Mouse (Mus musculus) kidney, adult 8-10 months (tissue): ENCODE measurements at regions not wholly inside any gene's neighbourhood (a gene's known extent, or its start where the extent isn't known, plus 50 kb on each side); places are given as distances from the start of the nearest gene placed in this dataset.

Source experiments
- DNase-seq, 2 experiments: peaks; one replicate each; pipeline ENCODE4 v3.0.0; 2022

DNA sequence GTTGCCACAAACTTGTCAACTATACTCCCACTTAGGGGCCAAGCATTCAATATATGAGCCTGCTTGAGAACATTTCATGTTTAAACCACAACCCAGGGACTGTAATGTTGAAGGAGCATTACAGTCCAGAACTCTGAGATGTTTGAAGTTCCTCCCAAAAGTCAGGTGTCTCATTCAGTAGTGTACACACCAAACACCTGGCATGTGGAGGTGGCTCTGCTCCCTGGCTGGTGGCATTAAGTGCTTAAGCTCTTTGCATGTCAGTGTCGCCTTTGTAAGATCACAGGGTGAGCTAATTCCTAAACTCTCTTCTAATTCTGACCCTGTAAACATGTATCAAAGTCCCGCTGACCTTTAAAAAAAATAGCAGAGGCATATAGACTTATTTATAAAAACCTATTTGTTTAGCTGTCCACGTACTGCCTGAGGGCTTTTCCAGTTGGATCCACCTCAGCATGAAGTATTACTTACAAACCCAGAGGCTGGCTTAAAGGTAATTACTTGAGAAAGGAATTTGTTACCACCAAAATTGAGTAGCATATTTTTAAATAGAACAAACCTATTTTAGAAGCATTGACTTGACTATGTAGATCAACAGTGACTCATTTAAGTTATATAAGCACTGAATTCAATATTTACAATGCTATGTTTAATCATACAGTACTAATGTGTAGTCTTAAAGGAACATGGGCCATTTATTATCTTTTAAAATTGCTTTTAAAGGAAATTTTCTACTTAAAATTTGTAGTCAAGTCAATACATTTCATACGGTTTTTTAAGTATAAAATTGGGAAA lies 276.3 kb upstream of the Fermt1 start:
- no peak for DNase-seq

DNA sequence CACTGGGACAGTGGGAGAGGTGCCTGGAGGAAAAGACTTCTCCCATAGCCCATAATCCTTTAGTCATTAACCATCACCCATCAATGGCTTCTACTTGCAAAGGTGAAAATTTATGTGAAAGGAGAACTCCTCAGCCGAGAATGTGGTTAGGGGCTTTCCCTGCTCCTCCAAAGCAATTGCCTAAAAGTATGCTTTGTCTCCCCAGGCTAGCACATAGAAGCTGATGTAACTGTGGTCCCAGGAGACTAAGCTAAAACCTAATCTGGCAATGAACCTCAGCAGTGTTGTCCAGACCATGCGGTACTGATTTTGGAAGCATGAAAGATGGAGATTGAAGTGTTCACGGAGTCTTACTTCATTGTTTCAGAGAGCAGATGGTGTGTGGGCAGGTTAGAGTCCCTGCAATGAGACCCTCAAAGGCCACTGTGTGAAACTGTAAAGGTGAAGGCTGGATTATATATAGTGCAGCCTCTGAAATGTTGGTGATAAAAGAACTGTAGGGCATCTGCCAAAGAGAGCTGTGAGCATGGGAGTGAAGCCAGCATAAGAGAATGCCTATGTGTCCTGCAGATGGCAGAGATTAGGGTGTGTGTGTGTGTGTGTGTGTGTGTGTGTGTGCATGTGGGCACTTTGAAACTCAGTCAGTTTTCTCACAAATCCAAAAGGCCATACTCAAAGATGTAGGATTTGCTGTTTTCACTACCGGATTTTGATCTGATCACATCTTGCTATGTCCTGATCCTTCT lies 289.6 kb upstream of the Fermt1 start:
- DNase-seq = no peak

GRCm38 (mm10) chr2:133252131-133252530 lies 299.8 kb upstream of the Bmp2 start:
- no peak for DNase-seq

GRCm38 (mm10) chr2:133274424-133274823 lies 277.5 kb upstream of the Bmp2 start:
- DNase-seq = no peak

GRCm38 (mm10) chr2:133278546-133278945 lies 273.4 kb upstream of the Bmp2 start:
- DNase-seq = no peak

DNA sequence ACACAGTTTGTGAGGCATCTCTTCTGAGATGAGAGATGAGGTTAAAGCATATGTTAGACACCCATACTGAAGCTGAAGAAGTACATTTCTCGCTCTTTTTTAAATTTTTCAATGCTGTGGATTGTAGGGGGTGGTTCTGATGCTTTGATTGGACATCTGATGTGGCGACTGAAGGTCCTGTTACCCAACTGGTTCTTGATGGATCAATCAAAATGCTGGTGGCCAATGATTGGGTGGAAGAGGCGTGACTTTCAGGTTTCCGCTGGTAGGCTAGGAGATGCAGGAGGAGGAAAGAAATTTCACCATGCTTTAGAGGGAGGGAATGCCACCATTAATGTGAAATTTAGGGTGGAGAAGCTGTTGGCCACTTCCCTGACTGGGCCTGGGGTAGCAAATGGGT lies 272.7 kb upstream of the Bmp2 start:
- no peak for DNase-seq

- DNase-seq = no peak
Measured at GRCm38 (mm10) chr2:133282692-133283091, 269.3 kb upstream of the Bmp2 start.

GRCm38 (mm10) chr2:133283709-133284108 lies 268.2 kb upstream of the Bmp2 start:
- DNase-seq = no peak

DNA sequence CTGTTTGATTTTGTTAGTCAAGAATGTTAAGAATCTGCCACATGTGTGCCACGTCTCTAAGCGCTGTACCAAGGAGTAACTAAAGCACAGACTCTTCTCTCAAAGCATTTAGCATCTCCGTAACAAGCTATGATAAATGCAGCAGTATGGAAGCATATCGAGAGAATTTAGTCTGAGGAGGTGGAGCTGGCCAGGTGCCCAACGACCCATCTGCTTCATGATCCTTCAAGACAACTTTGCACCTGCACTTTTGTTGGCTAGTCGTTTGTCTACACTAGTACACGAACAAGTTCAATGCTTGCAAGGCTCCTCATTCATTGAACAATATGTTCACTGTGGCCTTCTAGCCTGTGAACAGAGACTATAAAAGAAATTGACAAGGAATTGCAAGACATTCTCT lies 257.8 kb upstream of the Bmp2 start:
- DNase-seq = no peak

- DNase-seq = no peak
Measured at GRCm38 (mm10) chr2:133305936-133306335, 246.0 kb upstream of the Bmp2 start.

DNA sequence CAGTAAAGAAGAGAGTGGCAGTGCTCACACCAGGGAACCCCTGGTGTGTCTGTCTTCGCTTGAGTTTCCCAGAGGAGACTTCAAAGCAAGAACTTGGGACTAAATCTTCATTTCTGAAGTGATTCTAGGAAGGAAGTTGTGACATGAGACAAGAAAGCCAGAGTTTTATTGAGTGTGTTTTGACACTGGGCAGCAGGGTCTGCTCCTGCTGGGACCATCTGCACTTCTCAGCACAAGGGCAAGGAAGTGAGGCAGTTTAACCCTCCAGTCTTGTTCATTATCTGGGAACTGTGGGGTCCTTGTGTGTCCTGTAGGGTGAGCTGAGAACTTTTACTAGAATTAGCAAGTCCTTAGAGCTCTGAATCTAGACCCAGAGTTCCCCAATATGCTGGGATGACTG lies 241.0 kb upstream of the Bmp2 start:
- no peak for DNase-seq

- DNase-seq = no peak
Measured at GRCm38 (mm10) chr2:133326290-133327050, 225.5 kb upstream of the Bmp2 start.

- no peak for DNase-seq
Measured at GRCm38 (mm10) chr2:133327653-133328052, 224.3 kb upstream of the Bmp2 start.

DNA sequence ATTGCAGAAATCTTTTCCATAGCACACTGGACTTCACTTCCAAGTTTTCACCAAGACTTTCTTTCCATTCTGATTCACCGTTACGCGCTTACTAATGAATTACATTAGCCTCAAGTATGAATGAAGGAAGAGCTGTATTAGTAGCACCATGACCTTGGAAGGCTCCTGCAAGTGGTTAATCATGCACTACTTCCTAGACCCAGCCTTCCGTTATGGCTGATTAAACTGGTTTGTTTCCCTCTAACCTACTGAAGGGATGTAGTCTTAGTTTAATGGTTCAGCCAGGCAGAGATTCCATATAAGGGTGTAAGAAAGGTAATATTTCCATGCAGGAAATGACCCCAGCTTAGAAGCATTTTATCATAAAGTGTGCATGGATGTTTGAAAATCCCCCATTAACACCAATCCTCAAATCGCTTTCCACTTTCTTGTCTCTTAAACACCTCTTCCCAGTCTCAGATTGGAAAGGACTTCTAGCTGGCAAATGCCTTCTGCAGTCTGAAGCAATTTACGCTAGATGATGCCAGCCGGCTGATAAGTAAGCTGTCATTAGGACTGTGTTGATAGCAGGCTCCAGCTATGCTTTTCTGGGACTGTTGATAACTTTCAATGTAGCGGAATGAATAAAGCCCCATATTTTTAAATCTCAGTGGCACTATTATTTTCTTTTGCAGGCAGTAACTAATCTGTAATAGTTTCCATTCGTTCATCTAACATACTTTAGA lies 215.6 kb upstream of the Bmp2 start:
- DNase-seq = no peak

- DNase-seq = no peak
Measured at GRCm38 (mm10) chr2:133338150-133338549, 213.8 kb upstream of the Bmp2 start.

DNA sequence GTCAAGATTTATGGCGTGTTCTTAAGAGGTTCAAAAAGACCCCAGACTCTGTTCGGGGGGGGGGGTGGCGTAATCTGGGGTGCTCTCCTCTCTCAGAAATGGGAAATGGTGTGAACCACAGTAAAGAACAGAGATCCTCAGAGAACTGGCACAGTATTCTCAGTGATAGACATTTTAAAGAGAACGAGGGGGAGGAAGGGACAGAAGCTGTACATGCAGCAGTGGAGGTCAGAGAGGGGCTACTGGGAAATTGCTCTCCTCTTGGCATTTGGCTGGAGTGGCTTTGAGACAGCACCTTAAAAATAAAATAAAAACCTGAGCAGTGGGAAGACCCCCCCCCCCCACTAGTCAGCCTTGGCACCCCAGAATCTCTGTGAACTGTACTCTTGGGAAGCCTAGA lies 210.6 kb upstream of the Bmp2 start:
- DNase-seq = no peak

DNA sequence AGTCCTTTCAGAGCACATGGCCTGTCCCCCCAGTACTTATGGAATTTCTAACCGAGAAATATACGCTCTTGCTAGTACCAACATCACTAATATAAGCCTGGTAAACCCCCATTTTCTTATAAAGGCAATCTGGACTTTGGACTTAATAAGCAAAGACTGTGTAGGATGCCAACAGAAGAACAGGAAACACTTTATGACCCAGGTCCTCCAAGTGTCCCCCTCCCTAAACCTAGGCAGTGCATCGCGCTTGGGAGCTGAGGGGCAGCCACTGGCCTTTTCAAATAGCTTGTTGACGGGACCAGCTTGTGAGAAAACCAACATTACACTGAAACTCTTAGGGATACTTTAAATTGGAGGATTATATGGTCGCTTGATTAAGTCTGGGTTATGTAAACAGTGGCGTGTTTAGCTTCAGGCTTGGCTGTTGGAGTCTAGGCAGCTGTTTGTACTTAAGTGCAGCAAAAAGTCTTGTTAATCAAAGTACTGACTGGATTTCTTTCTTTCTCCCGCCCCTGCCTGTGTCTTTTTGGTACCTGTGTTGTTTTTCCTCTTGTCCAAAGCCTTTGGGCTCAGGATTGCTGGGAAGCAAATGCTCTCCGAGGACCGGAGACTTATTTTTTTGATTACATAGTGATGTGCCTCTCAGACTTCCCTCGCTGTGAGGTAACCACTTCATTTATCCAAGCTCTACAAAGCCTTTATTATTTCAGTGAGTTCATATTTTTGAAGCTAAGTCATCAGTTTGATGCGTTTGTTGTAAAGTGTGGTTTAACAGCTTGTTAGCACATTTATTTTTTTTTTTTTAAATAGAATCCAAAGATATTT lies 205.8 kb upstream of the Bmp2 start:
- DNase-seq = no peak

GRCm38 (mm10) chr2:133346789-133347424 lies 205.1 kb upstream of the Bmp2 start:
- DNase-seq = no peak

GRCm38 (mm10) chr2:133351306-133351705 lies 200.7 kb upstream of the Bmp2 start:
- no peak for DNase-seq

GRCm38 (mm10) chr2:133352800-133353199 lies 199.2 kb upstream of the Bmp2 start:
- no peak for DNase-seq

DNA sequence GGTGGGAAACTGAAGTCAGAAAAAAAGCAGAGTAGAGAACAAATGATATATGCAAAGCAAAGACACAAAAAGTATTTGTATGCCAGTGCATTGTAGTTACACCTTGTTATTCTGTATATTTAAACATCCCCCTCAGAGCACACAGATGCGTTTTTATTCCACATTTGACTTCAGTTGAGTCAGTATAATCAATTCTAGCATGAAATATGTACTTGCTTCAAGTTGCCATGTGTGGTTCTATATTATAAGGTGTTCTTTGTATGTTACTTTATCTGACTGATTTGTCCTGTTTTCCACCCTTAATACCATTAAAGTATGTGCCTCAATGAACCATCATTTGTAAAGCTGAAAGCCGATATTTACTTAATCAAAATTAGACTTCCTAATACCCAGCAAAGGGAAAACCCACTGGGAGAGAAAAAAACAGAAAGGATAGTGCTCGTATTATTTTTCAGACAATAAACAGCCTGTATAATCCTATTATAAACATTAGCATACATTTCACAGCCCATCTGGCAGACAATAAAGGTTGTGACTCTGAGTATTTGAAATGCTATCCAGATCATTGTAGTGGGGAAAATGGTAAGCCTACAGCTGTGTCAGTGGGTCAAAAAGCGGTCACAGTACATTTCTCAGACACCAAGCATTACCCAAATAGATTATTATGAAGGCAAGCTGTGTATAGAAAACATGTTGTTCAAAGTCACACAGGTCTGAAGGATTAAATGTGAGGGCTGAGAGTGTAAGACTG lies 189.1 kb upstream of the Bmp2 start:
- no peak for DNase-seq
